Mouse (Mus musculus) cortical plate, adult 2 months (tissue): Measurements from ENCODE around the gene Tssk2.

Source experiments
- CTCF ChIP-seq: fragments of 200-500 bp; IDR thresholded peaks from 2 replicates; pipeline ENCODE4 v1.5.1; 2011; ENCODE audit warnings: mild to moderate bottlenecking, control low read depth, low read length; ENCODE audit not compliant: insufficient read depth; ENCODE audit errors: extremely low read depth
- POLR2A ChIP-seq: fragments of 200-500 bp; IDR thresholded peaks from 2 replicates; pipeline ENCODE4 v1.6.1; 2011; ENCODE audit warnings: mild to moderate bottlenecking, low read length, control low read depth; ENCODE audit not compliant: insufficient read depth; ENCODE audit errors: extremely low read depth

DNA sequence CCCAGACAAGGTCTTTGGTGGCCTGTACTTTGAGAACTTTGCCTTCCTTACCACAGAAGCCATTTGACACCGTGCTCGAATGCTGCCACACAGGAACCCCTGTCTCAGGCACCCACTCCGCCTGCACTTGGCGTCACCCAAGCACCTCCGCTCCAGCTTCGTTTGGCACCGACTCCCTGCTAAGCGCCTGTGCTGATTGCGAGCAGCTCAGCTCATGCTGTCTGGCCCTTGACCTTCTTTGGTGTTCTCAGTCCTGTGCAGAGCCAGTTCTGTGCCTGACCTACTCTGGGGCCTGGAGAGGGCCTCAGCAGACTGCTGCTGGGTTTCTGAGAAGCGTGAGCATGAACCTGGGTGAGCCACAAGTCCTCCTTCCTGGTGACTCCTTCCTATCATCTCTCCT, 38.3 kb downstream of the Tssk2 start:
- TF ChIP-seq CTCF (no peak), POLR2A (no peak)
